Mouse (Mus musculus): ENCODE results near the gene Pdx1. TPM values are rescaled to one million over a fixed set of nuclear protein-coding genes. Genes with fewer than 3 reads are reported as not detected.

Gene Pdx1
- total RNA-seq (2023), result not detected

DNA sequence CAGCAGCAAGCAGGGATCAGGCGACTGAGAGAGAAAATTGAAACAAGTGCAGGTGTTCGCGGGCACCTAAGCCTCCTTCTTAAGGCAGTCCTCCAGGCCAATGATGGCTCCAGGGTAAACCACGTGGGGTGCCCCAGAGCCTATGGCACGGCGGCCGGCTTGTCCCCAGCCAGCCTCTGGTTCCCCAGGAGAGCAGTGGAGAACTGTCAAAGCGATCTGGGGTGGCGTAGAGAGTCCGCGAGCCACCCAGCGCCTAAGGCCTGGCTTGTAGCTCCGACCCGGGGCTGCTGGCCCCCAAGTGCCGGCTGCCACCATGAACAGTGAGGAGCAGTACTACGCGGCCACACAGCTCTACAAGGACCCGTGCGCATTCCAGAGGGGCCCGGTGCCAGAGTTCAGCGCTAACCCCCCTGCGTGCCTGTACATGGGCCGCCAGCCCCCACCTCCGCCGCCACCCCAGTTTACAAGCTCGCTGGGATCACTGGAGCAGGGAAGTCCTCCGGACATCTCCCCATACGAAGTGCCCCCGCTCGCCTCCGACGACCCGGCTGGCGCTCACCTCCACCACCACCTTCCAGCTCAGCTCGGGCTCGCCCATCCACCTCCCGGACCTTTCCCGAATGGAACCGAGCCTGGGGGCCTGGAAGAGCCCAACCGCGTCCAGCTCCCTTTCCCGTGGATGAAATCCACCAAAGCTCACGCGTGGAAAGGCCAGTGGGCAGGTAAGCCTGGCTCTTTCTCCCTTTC lies at the start of gene Pdx1:
TSS of gene Pdx1 (plus strand) at position 34 of the 747 bp plus-strand sequence.

DNA sequence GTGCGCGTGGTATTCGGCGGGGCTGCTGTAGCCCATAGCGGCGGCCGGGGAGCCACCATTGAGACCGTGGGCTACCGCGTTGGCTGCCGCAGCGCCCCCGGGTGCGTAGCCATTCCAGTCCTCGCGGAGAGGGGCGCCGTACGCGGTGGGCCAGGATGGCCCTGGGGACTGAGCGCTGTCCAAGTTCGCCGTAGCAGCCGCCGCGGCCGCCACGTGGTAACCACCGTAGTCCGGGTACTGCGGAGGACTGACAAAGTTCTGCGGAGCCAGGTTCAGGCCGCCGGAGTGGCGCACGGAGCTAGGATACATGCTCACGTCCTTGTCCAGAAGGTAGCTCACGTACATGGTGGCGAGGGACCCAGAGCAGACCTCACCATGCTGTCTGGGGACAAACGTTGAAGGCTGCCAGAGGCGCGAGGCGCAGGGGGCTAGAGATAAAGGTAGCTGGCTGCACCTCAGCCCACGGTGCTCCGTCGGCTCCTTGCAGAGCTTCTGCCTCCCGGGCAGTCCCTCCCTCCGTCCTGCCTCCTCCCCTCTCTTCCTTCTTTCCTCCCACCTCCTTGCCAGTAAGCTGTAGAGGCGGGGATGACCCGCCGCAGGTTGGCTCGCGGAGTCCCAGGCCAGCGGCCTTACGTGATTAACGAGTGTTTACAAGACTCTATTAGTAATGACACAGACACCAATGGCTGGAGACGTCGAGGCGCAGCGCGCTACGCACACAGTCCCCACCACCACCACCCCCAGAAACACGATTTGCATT lies 37.1 kb downstream of the Pdx1 start, which contains the start of gene Cdx2:
TSS of gene Cdx2 (minus strand) at position 633 of the 760 bp plus-strand sequence.

GRCm38 (mm10) chr5:147322183-147322582 lies 52.4 kb downstream of the Pdx1 start, which contains the start of gene Urad:
Gene Urad, minus strand, starts transcription at chr5:147322440.

Other genes with a start within 250 kb of the Pdx1 start
- gene Lnx2, start 193.4 kb upstream of the Pdx1 start, total RNA-seq (2023), result 19.2 TPM
- gene Polr1d, start 192.9 kb upstream of the Pdx1 start, total RNA-seq (2023), result 137 TPM
- gene Gsx1, start 81.3 kb upstream of the Pdx1 start, total RNA-seq (2023), result 0.32 TPM
- not detected for gene Cdx2, start 37.3 kb downstream of the Pdx1 start, total RNA-seq (2023)
- gene Urad, start 52.5 kb downstream of the Pdx1 start, total RNA-seq (2023), result not detected
- 1.7 TPM for gene Flt3, start 130.5 kb downstream of the Pdx1 start, total RNA-seq (2023)
- 350 TPM for gene Pan3, start 160.2 kb downstream of the Pdx1 start, total RNA-seq (2023)

Measured in CD4-positive naive resting alpha-beta T cell, adult 76 days (primary cell).